Mouse (Mus musculus): ENCODE measurements around the gene Grk2. TPM values are rescaled to one million over a fixed set of nuclear protein-coding genes. Genes with fewer than 3 reads are reported as not detected.

Grk2 gene
- total RNA-seq (2021) = 10 to 100 TPM; 55.9 to 62.9 TPM
- long read RNA-seq, experiment 1, transcript Grk2-202 (21 exons, 3,376 nt) = major isoform, 34 of 41 reads
- long read RNA-seq, experiment 1, partial matches to known transcripts = 1 of 41 reads
- long read RNA-seq, experiment 1, other reads (novel, unspliced or antisense) = 6 of 41 reads
- long read RNA-seq, experiment 2, transcript Grk2-202 (21 exons, 3,376 nt) = major isoform, 46 of 75 reads
- long read RNA-seq, experiment 2, partial matches to known transcripts = 9 of 75 reads
- long read RNA-seq, experiment 2, other reads (novel, unspliced or antisense) = 20 of 75 reads

DNA sequence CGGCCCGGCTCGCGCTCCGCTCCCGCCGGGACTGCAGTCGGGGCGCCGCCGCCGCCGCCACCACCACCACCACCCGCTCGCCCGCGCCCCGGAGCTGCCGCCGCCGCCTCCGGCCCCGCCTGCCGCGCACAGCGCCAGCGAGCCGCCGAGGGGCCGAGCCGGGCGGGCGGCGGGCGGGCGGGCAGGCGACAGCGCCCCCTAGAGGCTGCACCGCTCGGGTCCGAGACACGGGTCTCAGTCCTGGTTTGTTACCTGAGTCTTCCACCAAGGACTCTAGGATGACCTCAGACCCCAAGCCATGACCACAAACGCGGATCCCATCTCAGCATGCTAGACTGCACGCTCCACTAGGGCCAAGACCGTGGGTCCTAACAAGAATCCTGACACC, at the start of gene Grk2:
Gene Grk2, minus strand, starts transcription at position 33 of the 388 bp plus-strand sequence.
- DNase-seq (ENCODE audit: low spot score in 2 of 2) = peak; percentile 86 to 91

DNA sequence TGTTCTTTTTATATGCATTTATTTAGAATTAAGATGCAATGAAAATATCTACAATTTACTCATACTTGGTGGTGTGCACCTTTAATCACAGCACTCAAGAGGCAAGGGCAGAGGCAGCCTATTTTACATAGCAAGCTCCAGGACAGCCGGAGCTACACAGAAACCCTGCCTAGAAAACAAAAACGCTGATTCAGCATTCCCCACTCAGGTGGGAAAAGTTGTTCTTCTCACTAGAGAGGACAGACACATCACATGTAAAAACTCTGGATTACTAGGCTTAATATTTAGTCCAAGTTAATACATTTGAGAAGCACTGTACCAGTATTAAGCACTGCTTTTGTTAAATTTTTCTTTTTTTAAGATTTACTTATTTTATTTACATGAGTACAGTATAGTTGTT, 43.4 kb upstream of the Grk2 start:
- no peak for DNase-seq (ENCODE audit: low spot score in 2 of 2)

DNA sequence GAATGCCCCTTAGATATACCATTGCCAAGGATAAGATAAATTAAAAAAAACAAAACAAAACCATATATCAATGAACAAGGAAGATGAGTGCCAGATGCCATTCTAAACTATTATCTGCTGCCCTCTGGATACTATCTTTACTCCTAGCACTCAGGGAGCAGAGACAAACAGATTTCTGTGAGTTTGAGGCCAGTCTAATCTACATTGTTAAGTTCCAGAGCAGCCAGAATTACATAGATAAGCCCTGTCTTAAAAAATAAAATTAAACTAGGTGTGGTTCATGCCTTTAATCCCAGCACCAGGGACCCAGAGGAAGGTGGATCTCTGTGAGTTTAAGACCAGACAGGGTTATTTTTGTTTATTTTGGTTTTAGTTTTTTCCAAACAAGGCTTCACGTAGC, 40.5 kb upstream of the Grk2 start:
- DNase-seq (ENCODE audit: low spot score in 2 of 2) = no peak

DNA sequence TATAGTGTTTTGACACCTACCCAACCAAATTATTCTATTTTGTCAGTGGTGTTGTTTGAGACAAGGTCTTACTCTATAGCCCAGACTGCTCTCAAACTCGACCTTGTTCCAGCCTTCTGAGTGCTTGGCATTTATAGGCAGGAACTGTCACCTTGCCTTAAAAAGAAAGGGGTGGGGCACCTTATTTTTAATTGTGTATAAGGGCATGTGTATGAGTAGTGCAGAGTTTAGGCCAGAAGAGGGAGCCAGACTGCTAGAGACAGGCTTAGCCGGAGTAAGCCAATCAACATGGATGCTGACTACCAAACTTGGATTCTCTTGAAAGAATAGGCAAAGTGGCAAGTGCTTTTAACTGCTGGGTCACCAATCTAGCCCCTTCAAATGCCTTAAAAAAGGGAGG, 32.1 kb upstream of the Grk2 start:
- no peak for DNase-seq (ENCODE audit: low spot score in 2 of 2)

DNA sequence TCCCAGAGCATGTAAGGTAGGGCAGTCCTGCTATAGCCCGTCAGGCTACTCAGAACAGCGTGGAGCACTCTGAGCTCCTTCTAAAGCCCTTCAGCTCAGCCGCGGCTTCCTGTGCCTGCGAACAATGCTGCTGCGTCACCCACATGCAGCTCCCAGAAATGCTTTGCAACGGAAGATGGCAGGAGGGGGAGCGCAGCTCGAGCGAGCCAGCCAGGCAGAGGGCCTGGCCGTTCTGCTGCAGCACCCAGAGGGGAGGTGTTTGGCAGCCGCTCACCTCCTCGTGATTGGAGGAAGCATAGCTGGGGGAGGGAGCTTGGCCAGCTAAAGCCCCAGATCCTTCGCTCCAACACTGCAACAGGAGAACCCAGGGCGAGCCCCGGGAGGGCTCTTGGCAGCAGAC, 27.8 kb upstream of the Grk2 start:
- DNase-seq (ENCODE audit: low spot score in 2 of 2) = peak; percentile 86 to 94

DNA sequence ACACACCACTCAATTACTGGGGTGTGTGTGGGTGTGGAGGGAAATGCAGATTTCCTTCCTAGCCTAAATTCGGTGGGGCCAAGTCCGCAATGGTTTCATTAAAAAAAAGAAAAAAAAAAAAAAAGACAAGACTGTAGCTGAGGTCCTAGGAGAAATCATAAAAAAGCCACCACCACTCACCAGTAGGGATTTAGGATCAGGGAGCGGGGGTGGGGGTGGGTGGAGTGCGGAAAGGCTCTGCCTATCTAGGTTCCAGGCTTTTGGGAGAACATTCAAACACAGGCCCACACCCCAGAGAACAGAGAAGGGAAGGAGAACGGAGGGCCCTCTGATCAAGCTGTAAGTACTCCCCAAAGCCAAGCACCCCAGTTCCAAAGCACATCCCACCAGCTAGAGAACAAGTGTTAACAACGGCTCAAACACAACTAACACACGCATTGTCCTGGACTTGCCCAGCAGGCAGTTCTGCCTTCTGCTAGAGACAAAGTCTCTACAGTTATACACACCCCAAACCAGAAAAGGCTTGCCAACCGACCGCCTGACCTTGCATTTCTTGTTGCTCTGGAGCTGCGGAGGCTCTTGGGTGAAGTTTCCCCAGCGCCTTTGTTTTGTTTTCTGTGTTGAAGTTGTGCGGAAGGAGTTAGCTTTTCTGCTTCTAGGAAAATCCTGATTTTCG, 27.2 kb upstream of the Grk2 start:
- DNase-seq (ENCODE audit: low spot score in 2 of 2) = peak in 1 of 2 experiments; percentile 42

DNA sequence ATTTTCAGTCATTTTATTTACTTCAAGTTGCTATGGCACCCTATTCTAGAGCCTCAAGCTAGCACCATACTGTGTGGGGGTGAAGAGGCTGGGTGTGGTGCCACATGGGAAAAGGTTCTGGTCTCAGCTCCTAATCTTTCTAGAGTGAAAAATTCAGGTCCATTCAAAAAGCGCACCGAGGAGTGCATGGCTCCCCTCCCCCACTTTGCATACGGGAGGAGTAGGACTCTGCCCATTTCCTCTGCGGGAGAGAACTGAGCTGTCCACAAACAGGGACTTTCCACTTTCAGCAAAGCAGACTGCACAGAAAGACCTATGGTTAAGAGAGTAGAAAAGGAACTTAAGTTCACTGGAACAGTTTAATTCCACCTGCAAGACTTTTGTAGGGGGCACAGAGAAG, 26.6 kb upstream of the Grk2 start:
- peak; percentile 45 to 54 for DNase-seq (ENCODE audit: low spot score in 2 of 2)

DNA sequence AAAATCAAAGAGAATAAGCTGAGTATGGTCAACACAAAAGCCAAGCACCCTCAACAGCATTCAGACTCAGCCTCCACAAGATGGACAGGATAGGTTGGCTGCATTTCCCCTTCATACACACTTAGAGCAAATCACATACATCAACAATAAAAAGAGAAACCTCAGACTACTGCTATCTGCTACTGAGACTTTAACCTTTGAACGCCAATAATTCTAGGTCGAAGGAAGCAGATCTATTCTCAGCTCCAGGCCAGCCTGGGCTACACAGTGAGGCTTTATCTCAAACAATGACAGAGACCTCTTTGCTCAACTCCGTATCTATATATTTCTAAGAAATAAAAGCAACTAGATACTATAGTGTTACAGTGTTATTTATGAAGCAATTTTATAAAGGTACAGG, 25.3 kb upstream of the Grk2 start:
- no peak for DNase-seq (ENCODE audit: low spot score in 2 of 2)

DNA sequence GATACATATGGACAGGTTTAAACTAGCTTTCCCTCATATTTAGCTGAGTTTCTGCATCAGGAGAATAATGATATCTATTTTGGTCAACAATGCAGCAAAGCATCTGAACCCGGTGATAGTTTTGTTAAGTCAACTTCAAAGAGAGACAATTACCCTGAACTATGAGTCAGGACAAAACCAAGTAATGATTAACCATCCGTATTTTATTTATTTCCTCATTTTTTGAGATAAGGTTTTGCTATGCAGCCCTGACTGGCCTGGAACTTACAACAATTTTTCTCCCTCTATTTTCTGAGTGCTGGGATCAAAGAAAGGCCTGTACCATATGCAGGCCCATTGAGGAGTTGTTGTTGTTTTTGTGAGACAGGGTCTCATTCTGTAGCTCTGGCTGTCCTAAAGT, 24.6 kb upstream of the Grk2 start:
- DNase-seq (ENCODE audit: low spot score in 2 of 2) = no peak

DNA sequence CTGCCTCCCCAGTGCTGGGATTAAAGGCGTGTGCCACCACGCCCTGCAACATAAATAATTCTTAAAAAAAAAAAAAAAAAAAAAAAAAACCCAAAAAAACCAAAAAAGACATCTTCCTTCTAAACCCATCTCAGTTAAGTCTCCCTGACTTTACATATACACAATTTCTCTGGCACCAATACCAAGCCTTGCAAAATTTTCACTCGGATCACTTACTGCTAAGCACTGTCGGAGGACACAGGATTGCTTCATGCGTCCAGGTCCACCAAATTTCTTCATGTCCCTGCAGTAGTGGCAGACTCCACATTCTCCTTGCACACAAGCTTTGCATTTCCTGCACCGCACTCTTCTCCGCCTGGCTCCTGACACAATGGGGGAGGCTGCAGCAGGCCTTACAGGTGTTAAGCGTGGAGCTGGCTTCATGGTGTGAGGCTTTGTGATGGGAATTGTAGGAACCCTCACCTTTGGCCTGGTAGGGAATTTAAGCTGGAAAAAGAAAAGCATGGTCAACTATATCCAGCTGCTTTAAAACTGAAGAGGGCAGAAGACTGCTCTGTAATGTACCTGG, 22.8 kb upstream of the Grk2 start:
- DNase-seq (ENCODE audit: low spot score in 2 of 2) = no peak

DNA sequence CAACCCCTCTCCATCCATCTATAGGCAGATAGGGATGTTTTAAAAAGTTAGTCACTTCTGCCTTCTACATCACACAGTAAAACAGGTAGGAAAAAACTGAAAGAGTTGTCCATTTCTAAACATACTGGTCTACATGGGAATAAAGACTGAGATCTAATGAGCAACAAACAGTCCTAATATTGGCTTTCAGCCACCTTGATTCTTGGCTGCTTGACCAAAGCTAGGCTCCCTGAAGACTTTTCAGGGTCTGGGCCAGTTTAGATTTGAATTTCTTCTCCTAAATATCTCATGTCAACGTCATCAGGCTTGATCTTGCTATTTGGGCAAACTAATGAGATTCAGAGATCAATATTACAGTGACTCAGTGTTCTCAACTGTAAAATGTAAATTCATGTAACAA, 20.9 kb upstream of the Grk2 start:
- DNase-seq (ENCODE audit: low spot score in 2 of 2) = no peak

DNA sequence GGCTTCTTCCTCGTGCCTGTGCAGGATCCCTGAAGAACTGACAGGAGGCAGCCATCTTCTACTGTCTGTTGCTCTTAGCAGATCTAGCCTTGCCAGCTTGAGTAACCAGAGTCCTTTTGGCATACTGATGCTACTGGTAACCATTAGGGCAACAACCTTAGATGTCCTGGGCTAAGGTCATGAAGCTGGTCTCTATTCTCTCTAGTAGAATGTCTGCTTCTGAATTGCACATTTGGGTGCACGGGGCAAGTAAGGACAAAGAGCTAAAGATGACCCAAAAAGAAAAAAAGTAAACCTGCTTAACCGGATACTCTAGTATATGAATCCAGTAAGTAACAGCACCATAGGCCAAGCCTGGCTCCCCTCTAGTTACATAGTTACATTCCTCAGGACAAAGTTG, 20.1 kb upstream of the Grk2 start:
- no peak for DNase-seq (ENCODE audit: low spot score in 2 of 2)

DNA sequence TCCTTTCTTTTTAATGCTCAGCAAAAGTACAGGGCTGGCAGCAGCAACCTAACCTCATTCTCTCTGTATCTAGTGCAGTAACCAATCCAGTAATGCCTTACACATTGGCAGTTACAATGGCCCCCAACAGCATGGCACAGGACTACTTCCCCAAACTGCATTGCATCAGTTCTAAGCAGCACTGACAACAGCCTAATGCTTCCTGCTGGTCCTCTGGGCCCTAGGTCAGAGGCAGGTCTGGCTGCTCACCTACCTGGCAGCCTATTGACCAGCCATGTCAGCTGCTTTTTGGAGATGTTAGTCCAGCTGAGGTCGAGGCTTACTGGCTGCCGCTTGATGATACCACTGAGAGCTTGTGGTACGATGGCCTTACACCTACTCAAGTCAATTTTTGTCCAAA, 16.1 kb upstream of the Grk2 start:
- DNase-seq (ENCODE audit: low spot score in 2 of 2) = no peak

DNA sequence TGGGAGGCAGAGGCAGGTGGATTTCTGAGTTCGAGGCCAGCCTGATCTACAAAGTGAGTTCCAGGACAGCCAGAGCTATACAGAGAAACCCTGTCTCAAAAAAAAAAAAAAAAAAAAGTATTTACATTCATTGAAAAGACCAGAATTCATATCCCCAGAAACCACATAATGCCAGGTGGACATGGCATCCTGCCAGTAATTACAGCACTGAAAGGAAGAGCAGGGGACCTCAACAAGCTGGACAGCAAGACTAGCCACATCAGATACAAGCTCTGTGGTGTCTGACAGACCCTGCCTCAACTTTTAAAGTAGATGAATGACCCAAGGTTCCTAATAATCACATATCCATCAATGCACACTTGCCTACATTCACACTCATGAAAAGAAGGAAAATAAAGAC, 15.6 kb upstream of the Grk2 start:
- DNase-seq (ENCODE audit: low spot score in 2 of 2) = no peak

DNA sequence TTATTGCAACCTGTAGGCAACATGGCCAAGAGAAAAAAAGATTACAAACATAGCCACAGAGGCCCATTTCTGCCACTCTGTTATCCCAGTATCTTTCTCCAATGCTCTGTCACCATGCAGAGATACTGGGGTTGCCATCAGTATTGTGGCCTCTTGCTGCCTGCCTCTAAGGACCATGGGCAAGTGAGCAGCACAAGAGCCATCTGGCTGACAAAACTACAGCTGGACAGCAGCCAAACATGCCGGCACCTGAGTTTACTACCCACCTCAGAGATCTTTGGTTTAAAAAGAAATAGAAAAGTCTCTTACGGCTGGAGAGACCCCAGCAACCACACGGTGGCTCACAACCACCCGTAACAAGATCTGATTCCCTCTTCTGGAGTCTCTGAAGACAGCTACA, 13.2 kb upstream of the Grk2 start:
- DNase-seq (ENCODE audit: low spot score in 2 of 2) = no peak

DNA sequence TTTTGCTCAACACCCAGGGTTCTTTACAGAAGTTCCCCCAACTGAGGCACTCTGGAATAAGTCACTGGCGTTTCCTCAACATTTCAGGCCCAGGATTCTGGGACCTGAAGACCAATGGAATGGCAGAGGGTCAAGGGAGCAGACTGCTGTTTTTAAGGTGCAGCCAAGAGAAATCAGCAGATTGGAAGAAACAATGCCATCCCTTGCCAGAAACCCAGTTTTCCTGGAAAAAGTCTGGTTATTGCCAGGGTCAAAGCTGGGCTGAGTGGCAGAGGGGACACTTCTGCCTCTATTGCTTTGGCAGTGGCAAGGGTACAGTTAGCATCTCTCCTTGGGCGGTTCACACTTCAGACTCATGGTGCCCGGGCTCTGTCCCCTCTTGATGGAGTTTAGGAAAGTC, 11.2 kb upstream of the Grk2 start:
- DNase-seq (ENCODE audit: low spot score in 2 of 2) = peak in 1 of 2 experiments; percentile 13

DNA sequence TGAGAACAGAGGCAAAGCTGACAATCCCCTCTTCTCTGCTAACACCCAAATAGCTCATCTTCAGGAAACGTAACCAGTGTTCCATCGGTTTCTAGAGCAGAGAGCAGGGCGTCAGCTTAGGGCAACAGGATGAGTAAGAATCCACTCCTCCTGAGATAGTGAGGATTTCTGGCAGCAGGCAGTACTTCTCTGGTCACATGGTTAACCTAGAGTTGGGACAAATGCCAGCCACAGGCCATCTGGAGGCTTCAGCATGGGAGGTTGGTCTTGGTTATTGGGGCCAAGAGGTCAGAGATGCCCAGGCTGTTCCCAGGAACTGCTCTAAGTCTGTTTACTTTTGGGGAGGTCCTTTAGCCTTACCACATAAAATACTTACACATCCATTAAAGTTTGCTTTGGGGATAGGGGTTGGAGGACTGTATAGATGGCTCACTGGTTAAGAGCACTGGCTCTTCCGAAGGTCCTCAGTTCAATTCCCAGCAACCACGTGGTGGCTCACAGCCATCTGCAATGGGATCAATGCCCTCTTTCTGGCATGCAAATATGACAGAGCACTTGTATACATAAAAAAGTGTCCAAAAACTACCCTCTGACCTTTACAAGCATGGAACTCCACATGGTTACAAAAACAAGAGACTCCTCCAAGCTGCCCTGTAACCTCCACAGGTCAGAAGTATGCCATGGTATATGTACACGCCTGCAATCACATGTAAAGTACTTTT, 9.4 kb upstream of the Grk2 start:
- peak; percentile 39 to 50 for DNase-seq (ENCODE audit: low spot score in 2 of 2)

DNA sequence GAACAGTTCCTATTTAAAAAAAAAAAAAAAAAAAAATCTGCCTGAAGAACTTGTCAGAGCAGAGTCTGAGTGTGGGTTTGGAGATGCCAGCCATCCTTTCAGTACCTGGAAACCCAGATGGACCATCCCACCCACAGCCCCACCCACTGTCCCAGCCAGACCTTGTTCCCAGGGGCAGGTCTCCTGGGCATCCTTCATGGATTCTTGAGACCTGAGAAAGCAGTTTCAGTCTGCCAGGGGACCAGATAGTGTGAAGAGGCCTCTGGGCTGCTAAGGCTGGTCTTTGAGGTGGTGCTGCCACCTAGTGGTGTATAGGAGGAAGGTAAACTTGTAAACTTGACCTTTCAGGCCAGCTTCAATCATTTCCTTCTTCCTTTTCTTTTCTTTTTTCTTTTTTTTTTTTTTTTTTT, 3.8 kb upstream of the Grk2 start:
- DNase-seq (ENCODE audit: low spot score in 2 of 2) = no peak

DNA sequence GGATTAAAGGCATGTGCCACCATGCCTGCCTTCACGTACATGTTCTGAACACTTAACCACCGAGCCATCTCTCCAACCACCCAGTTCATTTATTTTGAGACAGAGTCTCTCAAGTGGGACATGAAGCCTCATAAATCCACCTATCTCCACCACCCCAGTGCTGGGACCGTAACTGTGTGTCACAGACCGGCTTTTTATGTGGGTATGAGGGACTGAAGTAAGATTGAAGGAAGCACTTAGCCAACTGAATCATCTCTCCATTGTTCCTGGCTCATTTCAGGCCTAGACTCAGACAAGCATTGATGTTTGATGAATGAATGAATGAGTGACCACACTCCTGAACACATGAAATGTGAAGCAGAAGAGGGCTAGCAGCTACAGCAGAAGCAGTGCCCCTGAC, 3.3 kb upstream of the Grk2 start:
- DNase-seq (ENCODE audit: low spot score in 2 of 2) = no peak

DNA sequence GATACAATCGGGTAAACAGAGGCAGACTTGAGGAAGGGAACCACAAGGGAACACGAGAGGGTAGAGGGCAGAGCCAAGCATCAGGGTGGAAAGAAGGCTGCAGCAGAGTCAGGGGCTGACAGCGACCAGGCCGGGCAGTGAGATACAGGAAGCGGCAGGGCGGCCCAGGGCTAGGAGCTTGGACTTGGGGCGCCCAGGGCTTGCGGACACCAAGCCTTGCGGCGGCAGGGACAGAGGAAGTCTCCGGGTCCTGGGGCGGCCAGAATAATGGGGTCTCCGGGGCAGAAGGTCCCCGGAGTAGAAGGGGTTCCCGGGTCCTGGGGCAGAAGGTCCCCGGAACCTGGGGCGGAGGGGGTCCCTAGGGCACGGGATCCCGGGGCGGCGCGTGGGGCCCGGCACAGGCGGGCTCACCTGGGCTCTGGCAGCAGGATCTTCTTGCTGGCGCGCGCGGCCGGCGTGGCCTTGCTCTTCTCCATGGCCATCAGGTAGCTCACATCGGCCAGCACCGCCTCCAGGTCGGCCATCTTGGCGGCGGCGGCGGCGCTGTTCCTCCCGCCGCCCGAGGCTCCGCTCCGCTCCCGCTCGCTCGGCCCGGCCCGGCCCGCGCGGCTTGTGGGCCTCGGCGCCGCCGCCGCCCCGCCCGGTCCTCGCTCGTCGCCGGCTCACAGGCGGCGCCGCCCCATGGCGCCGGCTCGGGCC, 382 bp downstream of the Grk2 start:
- DNase-seq (ENCODE audit: low spot score in 2 of 2) = peak; percentile 50 to 59

DNA sequence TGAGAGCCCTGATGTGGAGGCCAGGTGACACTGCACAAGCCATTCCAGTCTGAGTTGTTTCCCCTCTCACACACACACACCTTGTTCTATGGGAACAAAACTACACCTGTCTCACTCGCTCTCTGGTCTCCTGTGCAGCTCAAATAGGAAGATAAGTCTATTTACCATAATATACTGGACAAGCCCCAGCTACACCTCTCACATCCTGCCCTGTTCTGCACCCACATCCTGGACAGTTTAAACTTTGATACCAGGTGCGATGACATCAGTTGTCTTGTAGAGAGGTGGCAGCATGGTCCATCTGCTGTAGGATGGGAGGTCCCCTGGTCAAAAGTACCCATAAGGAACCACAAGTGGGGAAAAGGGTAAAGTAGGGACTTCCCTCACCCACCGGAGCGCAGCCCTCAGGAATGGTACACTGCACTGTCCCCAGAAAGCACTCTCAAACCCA, 1.1 kb downstream of the Grk2 start:
- DNase-seq (ENCODE audit: low spot score in 2 of 2) = no peak
